Mouse (Mus musculus) forebrain, embryonic 11.5 days (tissue): ENCODE data around the gene Upk3a. TPM values are rescaled to one million over a fixed set of nuclear protein-coding genes. Genes with fewer than 3 reads are reported as not detected.

Experiments
- ATAC-seq: fragments of 200-750 bp; cut with Nextera tagmentation; replicated peaks from 2 replicates; pipeline ENCODE4 v1.8.0; 2017; ENCODE audit warnings: moderate TSS enrichment; ENCODE audit not compliant: low FRiP score
- DNase-seq: peaks from one replicate; pipeline ENCODE4 v3.0.0-alpha.2; 2017; ENCODE audit warnings: low spot score
- H3K27ac ChIP-seq: fragments of 300-500 bp; sonication (generic); 2 replicates; pipeline ENCODE4 v1.5.1; 2014; ENCODE audit warnings: low read depth, low read length
- H3K27me3 ChIP-seq: fragments of 300-500 bp; sonication (generic); 2 replicates; pipeline ENCODE4 v1.6.1; 2014; ENCODE audit warnings: mild to moderate bottlenecking, low read length, mixed read lengths; ENCODE audit not compliant: control insufficient read depth, insufficient read depth
- H3K36me3 ChIP-seq: fragments of 300-500 bp; sonication (generic); 2 replicates; pipeline ENCODE4 v1.6.1; 2014; ENCODE audit warnings: mild to moderate bottlenecking, low read length, moderate library complexity, mixed read lengths; ENCODE audit not compliant: control insufficient read depth, insufficient read depth
- H3K4me1 ChIP-seq: fragments of 300-500 bp; sonication (generic); replicated peaks from 2 replicates; pipeline ENCODE4 v1.6.1; 2014; ENCODE audit warnings: low read length, mixed read lengths; ENCODE audit not compliant: control insufficient read depth, insufficient read depth
- H3K4me2 ChIP-seq: fragments of 300-500 bp; sonication (generic); 2 replicates; pipeline ENCODE4 v1.6.1; 2014; ENCODE audit warnings: low read depth, mild to moderate bottlenecking, low read length, moderate library complexity, mixed read lengths; ENCODE audit not compliant: severe bottlenecking
- H3K4me3 ChIP-seq: fragments of 300-500 bp; sonication (generic); 2 replicates; pipeline ENCODE4 v1.5.1; 2014; ENCODE audit warnings: low read depth, low read length
- H3K9ac ChIP-seq: fragments of 300-500 bp; sonication (generic); 2 replicates; pipeline ENCODE4 v1.6.1; 2014; ENCODE audit warnings: low read length
- H3K9me3 ChIP-seq: fragments of 300-500 bp; sonication (generic); 2 replicates; pipeline ENCODE4 v1.6.1; 2016; ENCODE audit warnings: low read length, mixed read lengths; ENCODE audit not compliant: control insufficient read depth
- WGBS: fragments of 180-500 bp; shearing (Covaris S2); extraction: QIAGEN DNeasy Blood & Tissue Kit; methylation state at CpG from one replicate; pipeline ENCODE4 v1.1.7; 2014; 5-methylcytosine and 5-hydroxymethylcytosine counted together
- polyA plus RNA-seq: library from polyadenylated mRNA; unstranded; fragments of >200 nt; fragmentation: Nextera tagmentation; extraction: Ambion mirVana; gene quantifications from 2 replicates; pipeline ENCODE4 v1.2.1, GENCODE M21; 2014

The Upk3a gene
- polyA plus RNA-seq, 1 experiment from 2014 or later: not detected

DNA sequence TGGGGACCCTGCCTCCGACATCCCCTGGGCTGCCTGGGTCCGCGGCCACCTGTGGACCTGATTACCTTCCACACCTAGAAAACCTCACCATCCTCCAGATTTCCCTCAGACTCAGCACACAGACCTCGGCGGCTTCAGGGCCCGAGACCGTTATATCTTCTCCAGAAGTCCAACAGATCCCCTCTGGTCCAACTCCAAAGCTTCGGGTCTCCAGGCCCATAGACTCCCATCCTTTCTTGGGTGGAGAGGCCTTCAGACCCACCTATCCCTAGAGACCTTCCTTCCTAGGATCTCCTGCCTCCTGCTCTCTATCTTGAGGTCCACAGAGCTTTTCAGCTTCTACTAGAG lies 20.4 kb downstream of the Upk3a start:
- Histone ChIP-seq H3K9me3 (no peaks in the 10 kb centered on the region; the same call in 1 of the 2 replicates), H3K4me2 (peak overlapping the region; percentile 58), H3K9ac (peak overlapping the region; percentile 79), H3K4me3 (peak overlapping the region; percentile 77), H3K27me3 (peaks cover 8% of the 10 kb centered on the region; the same call in 1 of the 2 replicates), H3K36me3 (no peaks in the 10 kb centered on the region), H3K4me1 (peaks cover 4% of the 10 kb centered on the region; the same call in 1 of the 2 replicates), H3K27ac (no peak overlapping the region)
- 11% methylated on average over 8 of the region's 8 CpGs for WGBS
- no peak for DNase-seq
- ATAC-seq: no peak

DNA sequence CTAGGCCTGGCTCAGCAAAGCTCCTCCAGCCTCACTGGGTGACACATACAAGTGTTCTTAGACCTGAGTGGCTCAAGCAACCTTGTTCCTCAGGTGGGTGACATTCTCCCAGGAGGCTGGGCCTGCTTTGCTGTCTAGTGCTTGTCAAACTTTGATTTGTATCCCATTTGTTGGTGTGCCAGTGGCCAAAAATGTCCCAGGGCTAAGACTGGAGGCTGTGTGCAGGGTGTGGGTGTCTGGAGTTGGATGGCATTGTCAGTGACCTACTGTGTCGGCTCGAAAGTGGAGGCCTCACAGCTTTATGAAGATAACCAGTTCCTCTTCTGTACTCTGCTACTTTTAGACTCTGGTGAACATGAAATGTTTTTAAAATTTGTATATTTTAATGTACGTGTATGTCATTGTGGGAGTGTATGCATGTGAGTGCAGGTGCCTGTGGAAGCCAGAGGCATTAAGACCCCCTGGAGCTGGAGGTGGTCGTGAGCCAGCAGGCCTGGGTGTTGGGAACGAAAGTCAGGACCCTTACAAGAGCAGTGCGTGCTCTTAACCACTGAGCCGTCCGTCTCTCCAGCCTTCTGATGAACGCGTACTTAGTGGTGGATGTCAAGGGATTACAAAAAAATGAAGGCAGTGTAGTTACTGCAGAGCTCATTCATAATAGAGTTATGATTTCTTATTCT lies 24.7 kb downstream of the Upk3a start:
- 87% methylated on average over 10 of the region's 10 CpGs for WGBS
- Histone ChIP-seq H3K9ac (no peak overlapping the region; the same call in 1 of the 2 replicates), H3K36me3 (no peaks in the 10 kb centered on the region; the same call in 1 of the 2 replicates), H3K4me1 (peaks cover 14% of the 10 kb centered on the region), H3K9me3 (no peaks in the 10 kb centered on the region), H3K4me2 (no peak overlapping the region), H3K4me3 (no peak overlapping the region), H3K27me3 (peaks cover 5% of the 10 kb centered on the region), H3K27ac (no peak overlapping the region)
- no peak for ATAC-seq
- no peak for DNase-seq

- Histone ChIP-seq H3K27ac (no peak overlapping the region; the same call in 1 of the 2 replicates), H3K4me1 (peaks cover 13% of the 10 kb centered on the region), H3K27me3 (peaks cover 5% of the 10 kb centered on the region), H3K4me2 (no peak overlapping the region), H3K9me3 (no peaks in the 10 kb centered on the region), H3K9ac (no peak overlapping the region), H3K36me3 (no peaks in the 10 kb centered on the region; the same call in 1 of the 2 replicates), H3K4me3 (no peak overlapping the region)
- DNase-seq: peak; percentile 74
- peak; percentile 88 for ATAC-seq
- WGBS: 6% methylated on average over 4 of the region's 4 CpGs
These were observed 25.5 kb downstream of the Upk3a start for GRCm38 (mm10) chr15:85042361-85042954.

DNA sequence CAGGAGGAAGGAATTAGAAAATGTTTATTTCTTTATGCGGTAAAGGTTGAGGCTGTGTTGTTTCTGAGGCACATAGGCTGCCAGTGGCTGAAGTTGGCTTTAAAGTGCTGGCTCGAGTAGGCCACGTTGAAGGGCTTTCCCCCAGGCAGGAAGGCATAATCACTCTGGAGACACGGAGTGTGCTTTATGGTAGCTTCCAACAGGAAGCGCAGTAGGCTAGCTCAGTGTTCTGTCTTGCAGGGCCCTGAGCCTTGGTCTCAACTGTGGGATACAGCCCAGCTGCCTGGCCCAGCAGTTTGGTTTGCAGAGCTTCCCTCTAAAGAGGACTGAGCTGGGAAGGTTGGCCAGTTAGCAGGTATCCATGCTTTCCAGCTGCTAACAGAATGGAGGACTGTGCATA lies 26.2 kb downstream of the Upk3a start:
- no peak overlapping the region for H3K9ac ChIP-seq
- H3K4me3 ChIP-seq: no peak overlapping the region
- peaks cover 5% of the 10 kb centered on the region for H3K27me3 ChIP-seq
- 62% methylated on average over 5 of the region's 5 CpGs for WGBS
- H3K27ac ChIP-seq: no peak overlapping the region; the same call in 1 of the 2 replicates
- no peak overlapping the region for H3K4me2 ChIP-seq
- no peak for DNase-seq
- peaks cover 12% of the 10 kb centered on the region for H3K4me1 ChIP-seq
- no peaks in the 10 kb centered on the region for H3K9me3 ChIP-seq
- no peaks in the 10 kb centered on the region; the same call in 1 of the 2 replicates for H3K36me3 ChIP-seq
- no peak for ATAC-seq

DNA sequence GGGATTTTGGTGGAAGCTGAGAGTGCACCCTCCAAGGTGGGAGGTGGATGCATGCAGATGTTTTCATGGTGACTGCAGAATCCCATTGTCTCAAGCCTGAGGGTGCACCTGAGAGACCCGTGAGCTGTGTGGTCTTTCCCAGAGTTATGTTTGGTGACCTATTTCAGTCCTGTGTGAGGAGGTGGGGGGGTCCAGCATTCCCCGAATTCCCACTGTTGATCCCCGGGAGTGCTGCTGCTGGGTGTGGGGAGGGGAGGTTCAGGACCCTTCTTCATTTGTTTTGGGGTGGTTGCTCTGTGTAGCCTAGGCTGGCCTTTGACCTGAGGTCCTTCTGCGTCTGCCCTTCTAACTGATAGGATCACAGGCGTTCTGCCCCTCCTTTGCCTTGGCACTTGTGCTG lies 26.8 kb downstream of the Upk3a start:
- no peak for DNase-seq

GRCm38 (mm10) chr15:85046230-85046950 lies 29.4 kb downstream of the Upk3a start:
- 91% methylated on average over 14 of the region's 14 CpGs for WGBS
- no peak overlapping the region for H3K4me3 ChIP-seq
- no peak overlapping the region for H3K9ac ChIP-seq
- H3K4me1 ChIP-seq: peaks cover 12% of the 10 kb centered on the region
- H3K27ac ChIP-seq: no peak overlapping the region
- H3K36me3 ChIP-seq: no peaks in the 10 kb centered on the region; the same call in 1 of the 2 replicates
- ATAC-seq (no peak), DNase-seq (no peak)
- no peak overlapping the region for H3K4me2 ChIP-seq
- peaks cover 3% of the 10 kb centered on the region for H3K27me3 ChIP-seq
- no peaks in the 10 kb centered on the region for H3K9me3 ChIP-seq

More for the DNA sequence above, 26.8 kb downstream of the Upk3a start:
- Histone ChIP-seq H3K9ac (no peak overlapping the region), H3K27ac (no peak overlapping the region), H3K9me3 (no peaks in the 10 kb centered on the region), H3K4me1 (peaks cover 12% of the 10 kb centered on the region), H3K4me2 (no peak overlapping the region), H3K4me3 (no peak overlapping the region), H3K36me3 (no peaks in the 10 kb centered on the region; the same call in 1 of the 2 replicates), H3K27me3 (peaks cover 4% of the 10 kb centered on the region)
- no peak for ATAC-seq
- 82% methylated on average over 5 of the region's 5 CpGs for WGBS

GRCm38 (mm10) chr15:85047865-85048264 lies 30.9 kb downstream of the Upk3a start:
- H3K9ac ChIP-seq: no peak overlapping the region
- H3K4me3 ChIP-seq: no peak overlapping the region
- DNase-seq (no peak), ATAC-seq (no peak)
- no peak overlapping the region for H3K4me2 ChIP-seq
- no peaks in the 10 kb centered on the region for H3K9me3 ChIP-seq
- H3K27ac ChIP-seq: no peak overlapping the region
- WGBS: 90% methylated on average over 4 of the region's 4 CpGs
- H3K4me1 ChIP-seq: peaks cover 5% of the 10 kb centered on the region
- no peaks in the 10 kb centered on the region; the same call in 1 of the 2 replicates for H3K36me3 ChIP-seq
- peaks cover 3% of the 10 kb centered on the region for H3K27me3 ChIP-seq

DNA sequence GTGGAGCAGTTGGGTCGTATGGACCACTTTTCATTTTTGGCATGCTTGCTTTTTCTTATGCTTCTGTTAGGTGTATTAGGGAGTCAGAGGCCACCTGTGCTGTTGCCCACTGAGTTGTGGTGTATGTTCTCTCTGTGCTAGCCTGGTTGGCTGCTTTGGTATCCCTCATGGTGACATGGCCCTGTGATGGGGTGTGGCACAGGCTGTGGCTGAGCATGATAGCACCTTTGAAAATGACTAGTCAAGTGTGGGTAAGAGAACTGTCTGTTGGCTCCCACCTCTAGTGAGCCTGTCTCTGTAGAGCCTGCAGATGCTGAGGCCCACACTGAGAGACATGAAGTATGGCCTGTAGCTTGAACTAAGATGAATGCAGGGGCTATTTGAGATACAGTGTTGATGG lies 32.8 kb downstream of the Upk3a start:
- DNase-seq (no peak), ATAC-seq (no peak)
- Histone ChIP-seq H3K4me3 (no peak overlapping the region), H3K27me3 (0 out of 2 replicates have a peak, but pooled peaks cover 2% of the 10 kb centered on the region), H3K4me1 (no peaks in the 10 kb centered on the region), H3K4me2 (no peak overlapping the region), H3K27ac (no peak overlapping the region), H3K9me3 (no peaks in the 10 kb centered on the region), H3K36me3 (no peaks in the 10 kb centered on the region; the same call in 1 of the 2 replicates), H3K9ac (no peak overlapping the region)
- WGBS: 95% methylated on average over 1 of the region's 1 CpGs
